Mouse (Mus musculus) thymus, postnatal 14 days (tissue): Measurements from ENCODE around the gene C1rl.
A peak's percentile ranks its signal among the peaks of the same experiment; 100 is the strongest.
"Not testable (repeated sequence)": the region's sequence is repeated elsewhere in the genome, so short reads cannot be mapped to it uniquely, and the experiment has no call there.

Experiments used
- DNase-seq: peaks from one replicate; pipeline ENCODE4 v3.0.0; 2021

C1rl gene

GRCm38 (mm10) chr6:124474621-124475020 is 18.3 kb upstream of the C1rl start:
- no peak for DNase-seq

- not testable (repeated sequence) for DNase-seq
These were observed 17.4 kb upstream of the C1rl start for GRCm38 (mm10) chr6:124475335-124476075.

GRCm38 (mm10) chr6:124476216-124476615 is 16.7 kb upstream of the C1rl start:
- DNase-seq, result no peak

GRCm38 (mm10) chr6:124476796-124477195 is 16.1 kb upstream of the C1rl start:
- DNase-seq, result no peak

- no peak for DNase-seq
These were observed 15.7 kb upstream of the C1rl start for GRCm38 (mm10) chr6:124477221-124477655.

GRCm38 (mm10) chr6:124477922-124478651 is 14.8 kb upstream of the C1rl start:
- DNase-seq, result no peak

- DNase-seq, result no peak
These were observed 13.9 kb upstream of the C1rl start for GRCm38 (mm10) chr6:124478874-124479572.

GRCm38 (mm10) chr6:124479573-124479930 is 13.4 kb upstream of the C1rl start:
- DNase-seq, result no peak

- peak; percentile 43 for DNase-seq
These were observed 12.6 kb upstream of the C1rl start for GRCm38 (mm10) chr6:124480295-124480694.

- DNase-seq, result peak; percentile 47
These were observed 11.3 kb upstream of the C1rl start for GRCm38 (mm10) chr6:124481571-124481970.

- not testable (repeated sequence) for DNase-seq
These were observed 9.1 kb upstream of the C1rl start for GRCm38 (mm10) chr6:124483831-124484230.

GRCm38 (mm10) chr6:124484851-124485250 is 8.1 kb upstream of the C1rl start:
- DNase-seq, result no peak

GRCm38 (mm10) chr6:124485414-124486144 is 7.3 kb upstream of the C1rl start:
- DNase-seq, result no peak

GRCm38 (mm10) chr6:124487509-124487908 is 5.4 kb upstream of the C1rl start:
- no peak for DNase-seq

GRCm38 (mm10) chr6:124488952-124489351 is 4.0 kb upstream of the C1rl start:
- DNase-seq, result no peak

GRCm38 (mm10) chr6:124491427-124491826 is 1.5 kb upstream of the C1rl start:
- no peak for DNase-seq

GRCm38 (mm10) chr6:124493886-124494285 is 973 bp downstream of the C1rl start:
- no peak for DNase-seq

- no peak for DNase-seq
These were observed 3.1 kb downstream of the C1rl start for GRCm38 (mm10) chr6:124496054-124496453.

GRCm38 (mm10) chr6:124499914-124500566 is 7.1 kb downstream of the C1rl start:
- no peak for DNase-seq

- DNase-seq, result no peak
These were observed 8.6 kb downstream of the C1rl start for GRCm38 (mm10) chr6:124501473-124501872.

- DNase-seq, result no peak
These were observed 9.1 kb downstream of the C1rl start for GRCm38 (mm10) chr6:124502021-124502420.

- DNase-seq, result no peak
These were observed 12.1 kb downstream of the C1rl start for GRCm38 (mm10) chr6:124505028-124505427.
